Mouse (Mus musculus) bone marrow, adult 2 months (tissue): ENCODE data around the gene Lpin2. TPM values are rescaled to one million over a fixed set of nuclear protein-coding genes. Genes with fewer than 3 reads are reported as not detected.

Experiments used
- H3K27ac ChIP-seq: fragments of 200-500 bp; 2 replicates; pipeline ENCODE4 v1.5.1; 2012; ENCODE audit warnings: low read depth, mild to moderate bottlenecking, control low read depth, inconsistent platforms, low read length; ENCODE audit not compliant: control insufficient read depth, poor library complexity, insufficient read depth
- H3K4me1 ChIP-seq: fragments of 200-500 bp; 2 replicates; pipeline ENCODE4 v1.6.1; 2011; ENCODE audit warnings: low read length; ENCODE audit not compliant: control insufficient read depth, insufficient read depth
- H3K4me3 ChIP-seq: fragments of 200-500 bp; replicated peaks from 2 replicates; pipeline ENCODE3; 2011; ENCODE audit warnings: mild to moderate bottlenecking, low read depth, low read length, control low read depth; ENCODE audit not compliant: control insufficient read depth
- CTCF ChIP-seq: fragments of 200-500 bp; IDR thresholded peaks from 2 replicates; pipeline ENCODE4 v1.5.1; 2011; ENCODE audit warnings: low read length, control low read depth; ENCODE audit not compliant: control insufficient read depth, insufficient read depth
- POLR2A ChIP-seq: fragments of 200-500 bp; IDR thresholded peaks from 2 replicates; pipeline ENCODE4 v1.6.1; 2011; ENCODE audit warnings: low read depth, mild to moderate bottlenecking, control low read depth, low read length, borderline replicate concordance; ENCODE audit not compliant: control insufficient read depth
- WGBS: fragments of 180-500 bp; shearing (Covaris S2); methylation state at CpG from one replicate; pipeline ENCODE4 v1.1.7; 2018; 5-methylcytosine and 5-hydroxymethylcytosine counted together
- polyA plus RNA-seq: library from polyadenylated mRNA; stranded (reverse); fragments of >200 nt; gene quantifications from 2 replicates; pipeline ENCODE4 v1.2.4, GENCODE M21; 2011; ENCODE audit warnings: low replicate concordance; ENCODE audit not compliant: missing spikeins, insufficient read depth, insufficient read length

Lpin2 gene
- polyA plus RNA-seq, 1 experiment, result 70.4 TPM

- H3K4me1 ChIP-seq, result no peaks in the 10 kb centered on the region; the same call in 1 of the 2 replicates
- H3K4me3 ChIP-seq, result no peak overlapping the region
- TF ChIP-seq POLR2A (no peak), CTCF (no peak)
- 85% methylated on average over 4 of the region's 4 CpGs for WGBS
- no peak overlapping the region for H3K27ac ChIP-seq
Observed at GRCm38 (mm10) chr17:71202136-71202535, 19.8 kb downstream of the Lpin2 start.

GRCm38 (mm10) chr17:71203998-71204808 is 21.8 kb downstream of the Lpin2 start:
- no peak overlapping the region for H3K4me3 ChIP-seq
- no peak for TF ChIP-seq POLR2A
- no peak for TF ChIP-seq CTCF
- no peaks in the 10 kb centered on the region; the same call in 1 of the 2 replicates for H3K4me1 ChIP-seq
- 53% methylated on average over 9 of the region's 9 CpGs for WGBS
- no peak overlapping the region for H3K27ac ChIP-seq

- Histone ChIP-seq H3K4me3 (peak overlapping the region; percentile 37), H3K27ac (0 out of 2 replicates have a peak overlapping the region, but pooled peaks have one; percentile 34), H3K4me1 (peaks cover 3% of the 10 kb centered on the region)
- WGBS, result 16% methylated on average over 6 of the region's 6 CpGs
- TF ChIP-seq POLR2A (no peak), CTCF (no peak)
Observed at GRCm38 (mm10) chr17:71204809-71205091, 22.4 kb downstream of the Lpin2 start.

GRCm38 (mm10) chr17:71206136-71206893 is 24.0 kb downstream of the Lpin2 start:
- no peak overlapping the region for H3K27ac ChIP-seq
- 69% methylated on average over 12 of the region's 12 CpGs for WGBS
- TF ChIP-seq POLR2A, result no peak
- no peak for TF ChIP-seq CTCF
- H3K4me3 ChIP-seq, result peak overlapping the region; percentile 11
- peaks cover 3% of the 10 kb centered on the region for H3K4me1 ChIP-seq

GRCm38 (mm10) chr17:71207268-71207667 is 24.9 kb downstream of the Lpin2 start:
- no peak for TF ChIP-seq CTCF
- no peak for TF ChIP-seq POLR2A
- no peak overlapping the region for H3K27ac ChIP-seq
- no peak overlapping the region for H3K4me3 ChIP-seq
- 90% methylated on average over 3 of the region's 3 CpGs for WGBS
- peaks cover 3% of the 10 kb centered on the region for H3K4me1 ChIP-seq

- Histone ChIP-seq H3K27ac (no peak overlapping the region), H3K4me3 (no peak overlapping the region), H3K4me1 (peaks cover 3% of the 10 kb centered on the region)
- 89% methylated on average over 1 of the region's 1 CpGs for WGBS
- TF ChIP-seq CTCF (no peak), POLR2A (no peak)
Observed at GRCm38 (mm10) chr17:71208376-71208775, 26.0 kb downstream of the Lpin2 start.

GRCm38 (mm10) chr17:71208921-71209320 is 26.6 kb downstream of the Lpin2 start:
- Histone ChIP-seq H3K4me3 (no peak overlapping the region), H3K27ac (no peak overlapping the region), H3K4me1 (peaks cover 3% of the 10 kb centered on the region)
- TF ChIP-seq POLR2A (no peak), CTCF (no peak)
- WGBS, result 86% methylated on average over 1 of the region's 1 CpGs

GRCm38 (mm10) chr17:71209936-71210335 is 27.6 kb downstream of the Lpin2 start:
- H3K27ac ChIP-seq, result no peak overlapping the region
- H3K4me1 ChIP-seq, result peaks cover 9% of the 10 kb centered on the region
- 38% methylated on average over 3 of the region's 3 CpGs for WGBS
- TF ChIP-seq CTCF (no peak), POLR2A (no peak)
- H3K4me3 ChIP-seq, result no peak overlapping the region
